Mouse (Mus musculus): ENCODE data around the gene Ankrd16. TPM values are rescaled to one million over a fixed set of nuclear protein-coding genes. Genes with fewer than 3 reads are reported as not detected.
A peak's percentile ranks its signal among the peaks of the same experiment; 100 is the strongest.

Ankrd16 gene
- polyA plus RNA-seq (2012; ENCODE audit: insufficient read depth, insufficient read length, missing spikeins), result 9.5 and 14.0 TPM in 2 replicates

GRCm38 (mm10) chr2:11777091-11778068, at the start of gene Ankrd16, which contains the start of gene Fbh1:
TSS of gene Ankrd16 (plus strand) at chr2:11777876.
TSS of gene Fbh1 (minus strand) at chr2:11777582.
- peak within 1 kb of the TSS; percentile 79 for H3K4me3 ChIP-seq (ENCODE audit: insufficient read depth, low read depth, low read length)
- peaks cover 8% of the 10 kb centered on the region for H3K4me1 ChIP-seq (ENCODE audit: control insufficient read depth, insufficient read depth, insufficient read length, low read length)
- H3K27ac ChIP-seq (replicated peaks; ENCODE audit: low read depth, low read length), result peak within 1 kb of the TSS; percentile 74

DNA sequence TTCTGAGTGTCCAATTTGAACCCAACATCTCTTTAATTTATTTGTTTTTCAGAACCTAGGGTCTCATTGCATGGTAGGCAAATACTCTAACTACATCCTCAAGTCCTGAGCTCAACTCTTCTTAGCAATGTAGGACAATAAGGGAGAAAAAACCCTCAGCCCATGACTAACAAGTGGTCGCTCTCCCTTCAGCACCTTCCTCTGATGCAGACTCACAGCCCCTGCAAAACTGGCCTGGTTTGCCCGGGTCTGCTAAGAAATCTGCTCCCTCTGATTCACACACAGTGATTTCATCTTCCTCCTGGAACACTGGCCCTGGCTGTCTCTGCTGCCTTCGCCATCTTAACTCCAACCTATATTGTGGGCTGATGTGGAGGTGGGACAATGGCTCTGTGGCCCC, 48.6 kb upstream of the Ankrd16 start:
- Histone ChIP-seq H3K4me3 (ENCODE audit: insufficient read depth, low read depth, low read length) (no peak overlapping the region), H3K27ac (replicated peaks; ENCODE audit: low read depth, low read length) (peak overlapping the region; percentile 30; the same call in 1 of the 2 replicates), H3K4me1 (ENCODE audit: control insufficient read depth, insufficient read depth, insufficient read length, low read length) (no peaks in the 10 kb centered on the region; the same call in 1 of the 2 replicates)

- Histone ChIP-seq H3K4me3 (ENCODE audit: insufficient read depth, low read depth, low read length) (no peak overlapping the region), H3K4me1 (ENCODE audit: control insufficient read depth, insufficient read depth, insufficient read length, low read length) (no peaks in the 10 kb centered on the region; the same call in 1 of the 2 replicates), H3K27ac (replicated peaks; ENCODE audit: low read depth, low read length) (no peak overlapping the region)
Measured at GRCm38 (mm10) chr2:11732978-11733377, 44.7 kb upstream of the Ankrd16 start.

DNA sequence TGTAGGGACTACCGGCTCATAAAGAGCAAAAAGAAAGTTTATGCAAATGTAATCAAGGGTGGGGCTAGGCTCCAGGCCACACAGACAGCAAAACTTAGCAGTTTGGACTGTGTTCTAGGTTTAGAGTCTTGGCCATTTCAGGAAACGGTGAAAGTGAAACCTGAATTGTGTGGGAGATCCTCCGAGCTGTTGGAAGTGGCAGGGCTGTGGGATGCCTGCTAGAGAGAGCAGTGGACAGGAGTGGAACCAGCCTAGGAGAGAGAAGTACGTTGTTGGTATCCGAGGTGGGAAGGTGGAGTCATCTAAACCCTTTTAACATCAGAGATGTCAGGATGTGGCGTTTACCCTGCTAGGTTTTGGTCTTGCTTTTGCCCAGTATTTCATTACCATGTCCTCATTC, 41.8 kb upstream of the Ankrd16 start:
- no peaks in the 10 kb centered on the region; the same call in 1 of the 2 replicates for H3K4me1 ChIP-seq (ENCODE audit: control insufficient read depth, insufficient read depth, insufficient read length, low read length)
- no peak overlapping the region for H3K4me3 ChIP-seq (ENCODE audit: insufficient read depth, low read depth, low read length)
- 0 out of 2 replicates have a peak overlapping the region, but pooled peaks have one; percentile 34 for H3K27ac ChIP-seq (replicated peaks; ENCODE audit: low read depth, low read length)

GRCm38 (mm10) chr2:11738794-11739193, 38.9 kb upstream of the Ankrd16 start:
- H3K4me1 ChIP-seq (ENCODE audit: control insufficient read depth, insufficient read depth, insufficient read length, low read length), result no peaks in the 10 kb centered on the region; the same call in 1 of the 2 replicates
- H3K27ac ChIP-seq (replicated peaks; ENCODE audit: low read depth, low read length), result no peak overlapping the region
- no peak overlapping the region for H3K4me3 ChIP-seq (ENCODE audit: insufficient read depth, low read depth, low read length)

DNA sequence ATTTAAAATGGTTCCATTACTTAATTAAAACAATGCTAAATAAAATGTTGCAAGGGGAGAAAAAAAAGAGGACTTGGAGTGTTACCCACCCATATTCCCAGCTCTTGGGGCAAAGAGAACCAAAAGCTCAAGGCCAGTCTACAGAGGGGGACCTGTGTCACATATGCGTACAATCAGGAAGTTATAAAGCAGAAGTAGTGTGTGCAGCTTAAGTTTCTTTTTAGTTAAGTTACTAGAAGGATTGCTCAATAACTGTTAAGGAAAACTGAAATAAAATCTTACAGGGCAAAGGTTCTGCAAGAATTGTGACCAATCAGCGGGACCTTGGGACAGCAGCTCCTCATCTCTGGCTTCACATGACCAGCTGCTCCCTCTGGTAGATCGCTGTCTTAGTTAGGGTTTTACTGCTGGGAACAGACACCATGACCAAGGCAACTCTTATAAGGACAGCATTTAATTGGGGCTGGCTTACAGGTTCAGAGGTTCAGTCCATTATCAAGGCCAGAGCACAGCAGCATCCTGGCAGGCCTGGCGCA, 38.1 kb upstream of the Ankrd16 start:
- H3K4me1 ChIP-seq (ENCODE audit: control insufficient read depth, insufficient read depth, insufficient read length, low read length), result no peaks in the 10 kb centered on the region; the same call in 1 of the 2 replicates
- no peak overlapping the region for H3K4me3 ChIP-seq (ENCODE audit: insufficient read depth, low read depth, low read length)
- H3K27ac ChIP-seq (replicated peaks; ENCODE audit: low read depth, low read length), result 0 out of 2 replicates have a peak overlapping the region, but pooled peaks have one; percentile 19

DNA sequence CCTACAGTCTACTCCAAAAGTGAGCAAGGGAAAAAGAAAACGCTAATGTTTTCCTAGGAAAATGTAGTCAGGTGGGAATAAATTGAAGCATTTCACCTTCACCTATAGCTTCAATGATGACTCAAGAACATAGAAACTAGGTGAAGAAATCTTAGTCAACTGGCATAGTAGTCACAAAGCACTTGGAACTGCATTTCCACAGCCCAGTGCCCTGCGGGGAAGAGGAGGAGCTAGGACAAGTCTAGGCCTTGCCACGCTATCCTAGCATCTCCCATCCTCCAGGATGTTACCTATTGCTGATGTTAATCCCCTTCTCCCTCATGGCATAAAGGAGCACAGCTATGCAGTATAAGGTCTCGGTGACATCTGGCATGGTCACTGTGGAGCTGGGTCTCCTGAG, 15.1 kb upstream of the Ankrd16 start:
- Histone ChIP-seq H3K4me3 (ENCODE audit: insufficient read depth, low read depth, low read length) (no peak overlapping the region), H3K27ac (replicated peaks; ENCODE audit: low read depth, low read length) (no peak overlapping the region), H3K4me1 (ENCODE audit: control insufficient read depth, insufficient read depth, insufficient read length, low read length) (no peaks in the 10 kb centered on the region)

DNA sequence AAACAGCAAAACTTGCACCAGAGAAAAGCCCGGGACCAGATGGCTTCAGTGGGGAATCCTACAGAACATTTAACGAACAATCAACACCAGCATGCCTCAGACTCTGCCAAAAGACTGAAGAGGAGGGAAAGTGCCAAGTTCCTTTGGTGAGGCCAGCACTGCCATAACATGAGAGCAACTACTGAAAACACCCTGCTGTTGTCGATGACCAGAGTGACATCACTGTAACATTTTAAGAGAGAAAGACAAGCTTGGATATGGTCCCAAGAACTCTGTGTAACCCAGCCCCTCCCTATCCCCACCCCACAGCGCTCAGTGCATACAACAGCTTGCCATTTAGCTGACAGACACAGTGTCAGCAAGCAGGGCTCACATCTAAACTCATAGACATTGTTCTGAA, 12.0 kb upstream of the Ankrd16 start:
- no peak overlapping the region for H3K27ac ChIP-seq (replicated peaks; ENCODE audit: low read depth, low read length)
- no peak overlapping the region for H3K4me3 ChIP-seq (ENCODE audit: insufficient read depth, low read depth, low read length)
- H3K4me1 ChIP-seq (ENCODE audit: control insufficient read depth, insufficient read depth, insufficient read length, low read length), result no peaks in the 10 kb centered on the region

GRCm38 (mm10) chr2:11766485-11767160, 11.1 kb upstream of the Ankrd16 start:
- no peak overlapping the region for H3K27ac ChIP-seq (replicated peaks; ENCODE audit: low read depth, low read length)

GRCm38 (mm10) chr2:11767161-11767545, 10.5 kb upstream of the Ankrd16 start:
- Histone ChIP-seq H3K27ac (replicated peaks; ENCODE audit: low read depth, low read length) (no peak overlapping the region), H3K4me3 (ENCODE audit: insufficient read depth, low read depth, low read length) (no peak overlapping the region), H3K4me1 (ENCODE audit: control insufficient read depth, insufficient read depth, insufficient read length, low read length) (no peaks in the 10 kb centered on the region; the same call in 1 of the 2 replicates)

More at GRCm38 (mm10) chr2:11766485-11767160, 11.1 kb upstream of the Ankrd16 start:
- Histone ChIP-seq H3K4me1 (ENCODE audit: control insufficient read depth, insufficient read depth, insufficient read length, low read length) (no peaks in the 10 kb centered on the region), H3K4me3 (ENCODE audit: insufficient read depth, low read depth, low read length) (no peak overlapping the region)

- H3K27ac ChIP-seq (replicated peaks; ENCODE audit: low read depth, low read length), result no peak overlapping the region
- H3K4me1 ChIP-seq (ENCODE audit: control insufficient read depth, insufficient read depth, insufficient read length, low read length), result peaks cover 3% of the 10 kb centered on the region
- no peak overlapping the region for H3K4me3 ChIP-seq (ENCODE audit: insufficient read depth, low read depth, low read length)
Measured at GRCm38 (mm10) chr2:11771701-11772100, 6.0 kb upstream of the Ankrd16 start.

GRCm38 (mm10) chr2:11772401-11772800, 5.3 kb upstream of the Ankrd16 start:
- H3K27ac ChIP-seq (replicated peaks; ENCODE audit: low read depth, low read length), result no peak overlapping the region
- H3K4me3 ChIP-seq (ENCODE audit: insufficient read depth, low read depth, low read length), result no peak overlapping the region
- peaks cover 3% of the 10 kb centered on the region for H3K4me1 ChIP-seq (ENCODE audit: control insufficient read depth, insufficient read depth, insufficient read length, low read length)

- peaks cover 7% of the 10 kb centered on the region for H3K4me1 ChIP-seq (ENCODE audit: control insufficient read depth, insufficient read depth, insufficient read length, low read length)
- no peak overlapping the region for H3K4me3 ChIP-seq (ENCODE audit: insufficient read depth, low read depth, low read length)
- H3K27ac ChIP-seq (replicated peaks; ENCODE audit: low read depth, low read length), result no peak overlapping the region
Measured at GRCm38 (mm10) chr2:11774426-11774825, 3.2 kb upstream of the Ankrd16 start.

DNA sequence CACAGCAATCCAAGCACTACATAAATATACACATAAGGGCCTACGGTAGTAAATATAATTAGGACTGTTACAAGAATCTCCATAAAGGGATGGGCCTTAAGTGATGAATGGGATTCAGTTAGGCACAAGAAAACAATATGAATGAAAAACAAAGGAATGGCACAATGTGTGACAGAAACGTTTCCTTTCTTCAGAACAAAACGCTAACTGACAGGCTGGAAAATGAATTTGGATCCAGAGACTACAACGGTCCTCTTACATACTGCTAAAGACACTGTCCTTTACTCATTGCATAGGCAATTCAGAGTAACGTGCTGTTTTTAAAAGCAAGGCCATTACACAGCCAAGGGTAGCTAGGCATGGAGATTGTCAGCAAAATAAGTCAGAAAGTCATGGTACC, 2.6 kb upstream of the Ankrd16 start:
- Histone ChIP-seq H3K4me1 (ENCODE audit: control insufficient read depth, insufficient read depth, insufficient read length, low read length) (peaks cover 8% of the 10 kb centered on the region), H3K27ac (replicated peaks; ENCODE audit: low read depth, low read length) (no peak overlapping the region), H3K4me3 (ENCODE audit: insufficient read depth, low read depth, low read length) (no peak overlapping the region)

- Histone ChIP-seq H3K4me3 (ENCODE audit: insufficient read depth, low read depth, low read length) (peak overlapping the region; percentile 79), H3K27ac (replicated peaks; ENCODE audit: low read depth, low read length) (peak overlapping the region; percentile 68), H3K4me1 (ENCODE audit: control insufficient read depth, insufficient read depth, insufficient read length, low read length) (peaks cover 8% of the 10 kb centered on the region)
Measured at GRCm38 (mm10) chr2:11776415-11776814, 1.3 kb upstream of the Ankrd16 start.
